Mouse (Mus musculus): ENCODE measurements around the gene Krt16.

- TF ChIP-seq CTCF (IDR thresholded peaks at IDR 0.05; ENCODE audit: extremely low read depth, insufficient read depth, low read length) (no peak), POLR2A (IDR thresholded peaks at IDR 0.05; ENCODE audit: extremely low read depth, insufficient read depth, low read length) (no peak)
These were observed 50.0 kb downstream of the Krt16 start for GRCm38 (mm10) chr11:100198666-100199065.
